Mouse (Mus musculus): ENCODE results near the gene Zfp575. TPM values are rescaled to one million over a fixed set of nuclear protein-coding genes. Genes with fewer than 3 reads are reported as not detected.

Gene Zfp575
- not detected for polyA plus RNA-seq (2014; fragmentation: Illumina TruSeq; extraction: RNeasy Lipid Tissue Mini Kit (QIAGEN cat#74804); ENCODE audit: low read depth, low replicate concordance)

GRCm38 (mm10) chr7:24587330-24588105 lies at the start of gene Zfp575, which contains the start of gene Ethe1:
Gene Zfp575 (minus strand): TSS chr7:24587641.
Gene Ethe1 (plus strand): TSS chr7:24587543.

GRCm38 (mm10) chr7:24636264-24636663 lies 48.8 kb upstream of the Zfp575 start, which contains the start of gene Lypd3:
Gene Lypd3 (plus strand): TSS chr7:24636550.

GRCm38 (mm10) chr7:24610144-24610878 lies 22.9 kb upstream of the Zfp575 start, which contains the start of gene Phldb3:
Gene Phldb3 (plus strand): TSS chr7:24610763.

GRCm38 (mm10) chr7:24546068-24546614 lies 41.3 kb downstream of the Zfp575 start, which contains the start of the genes Pinlyp and Xrcc1:
Gene Pinlyp (minus strand): TSS chr7:24546118.
Gene Xrcc1 (plus strand): TSS chr7:24546289.

Other genes with a start within 250 kb of the Zfp575 start
- gene Lypd5, start 238.4 kb downstream of the Zfp575 start, polyA plus RNA-seq (2014; fragmentation: Illumina TruSeq; extraction: RNeasy Lipid Tissue Mini Kit (QIAGEN cat#74804); ENCODE audit: low read depth, low replicate concordance): not detected
- 0.47 TPM for gene Kcnn4, start 217.4 kb downstream of the Zfp575 start, polyA plus RNA-seq (2014; fragmentation: Illumina TruSeq; extraction: RNeasy Lipid Tissue Mini Kit (QIAGEN cat#74804); ENCODE audit: low read depth, low replicate concordance)
- 12.3 TPM for gene Smg9, start 188.0 kb downstream of the Zfp575 start, polyA plus RNA-seq (2014; fragmentation: Illumina TruSeq; extraction: RNeasy Lipid Tissue Mini Kit (QIAGEN cat#74804); ENCODE audit: low read depth, low replicate concordance)
- gene Irgc1, start 135.3 kb downstream of the Zfp575 start, polyA plus RNA-seq (2014; fragmentation: Illumina TruSeq; extraction: RNeasy Lipid Tissue Mini Kit (QIAGEN cat#74804); ENCODE audit: low read depth, low replicate concordance): not detected
- 4.3 TPM for gene Plaur, start 125.2 kb downstream of the Zfp575 start, polyA plus RNA-seq (2014; fragmentation: Illumina TruSeq; extraction: RNeasy Lipid Tissue Mini Kit (QIAGEN cat#74804); ENCODE audit: low read depth, low replicate concordance)
- 12.1 TPM for gene Cadm4, start 105.6 kb downstream of the Zfp575 start, polyA plus RNA-seq (2014; fragmentation: Illumina TruSeq; extraction: RNeasy Lipid Tissue Mini Kit (QIAGEN cat#74804); ENCODE audit: low read depth, low replicate concordance)
- gene Zfp428, start 80.6 kb downstream of the Zfp575 start, polyA plus RNA-seq (2014; fragmentation: Illumina TruSeq; extraction: RNeasy Lipid Tissue Mini Kit (QIAGEN cat#74804); ENCODE audit: low read depth, low replicate concordance): 12.5 TPM
- gene AC161166.1, start 75.2 kb downstream of the Zfp575 start, polyA plus RNA-seq (2014; fragmentation: Illumina TruSeq; extraction: RNeasy Lipid Tissue Mini Kit (QIAGEN cat#74804); ENCODE audit: low read depth, low replicate concordance): not detected
- 12.9 TPM for gene Irgq, start 57.0 kb downstream of the Zfp575 start, polyA plus RNA-seq (2014; fragmentation: Illumina TruSeq; extraction: RNeasy Lipid Tissue Mini Kit (QIAGEN cat#74804); ENCODE audit: low read depth, low replicate concordance)
- not detected for gene Pinlyp, start 41.5 kb downstream of the Zfp575 start, polyA plus RNA-seq (2014; fragmentation: Illumina TruSeq; extraction: RNeasy Lipid Tissue Mini Kit (QIAGEN cat#74804); ENCODE audit: low read depth, low replicate concordance)
- gene Xrcc1, start 41.4 kb downstream of the Zfp575 start, polyA plus RNA-seq (2014; fragmentation: Illumina TruSeq; extraction: RNeasy Lipid Tissue Mini Kit (QIAGEN cat#74804); ENCODE audit: low read depth, low replicate concordance): 29.0 TPM
- gene Ethe1, start 98 bp downstream of the Zfp575 start, polyA plus RNA-seq (2014; fragmentation: Illumina TruSeq; extraction: RNeasy Lipid Tissue Mini Kit (QIAGEN cat#74804); ENCODE audit: low read depth, low replicate concordance): 32.6 TPM
- not detected for gene Phldb3, start 23.1 kb upstream of the Zfp575 start, polyA plus RNA-seq (2014; fragmentation: Illumina TruSeq; extraction: RNeasy Lipid Tissue Mini Kit (QIAGEN cat#74804); ENCODE audit: low read depth, low replicate concordance)
- not detected for gene Lypd3, start 48.9 kb upstream of the Zfp575 start, polyA plus RNA-seq (2014; fragmentation: Illumina TruSeq; extraction: RNeasy Lipid Tissue Mini Kit (QIAGEN cat#74804); ENCODE audit: low read depth, low replicate concordance)
- not detected for gene Tex101, start 89.0 kb upstream of the Zfp575 start, polyA plus RNA-seq (2014; fragmentation: Illumina TruSeq; extraction: RNeasy Lipid Tissue Mini Kit (QIAGEN cat#74804); ENCODE audit: low read depth, low replicate concordance)
- gene BC049730, start 121.6 kb upstream of the Zfp575 start, polyA plus RNA-seq (2014; fragmentation: Illumina TruSeq; extraction: RNeasy Lipid Tissue Mini Kit (QIAGEN cat#74804); ENCODE audit: low read depth, low replicate concordance): not detected
- not detected for gene Gm4763, start 139.3 kb upstream of the Zfp575 start, polyA plus RNA-seq (2014; fragmentation: Illumina TruSeq; extraction: RNeasy Lipid Tissue Mini Kit (QIAGEN cat#74804); ENCODE audit: low read depth, low replicate concordance)
- gene Cd177, start 172.7 kb upstream of the Zfp575 start, polyA plus RNA-seq (2014; fragmentation: Illumina TruSeq; extraction: RNeasy Lipid Tissue Mini Kit (QIAGEN cat#74804); ENCODE audit: low read depth, low replicate concordance): not detected
- gene Ceacam10, start 189.6 kb upstream of the Zfp575 start, polyA plus RNA-seq (2014; fragmentation: Illumina TruSeq; extraction: RNeasy Lipid Tissue Mini Kit (QIAGEN cat#74804); ENCODE audit: low read depth, low replicate concordance): not detected

Data from heart, adult 10 weeks (tissue).